Mouse (Mus musculus): ENCODE measurements around the gene Pttg1ip. TPM values are rescaled to one million over a fixed set of nuclear protein-coding genes. Genes with fewer than 3 reads are reported as not detected.

The Pttg1ip gene
- polyA plus RNA-seq, 1 experiment from 2014 or later, result 64.6 TPM

DNA sequence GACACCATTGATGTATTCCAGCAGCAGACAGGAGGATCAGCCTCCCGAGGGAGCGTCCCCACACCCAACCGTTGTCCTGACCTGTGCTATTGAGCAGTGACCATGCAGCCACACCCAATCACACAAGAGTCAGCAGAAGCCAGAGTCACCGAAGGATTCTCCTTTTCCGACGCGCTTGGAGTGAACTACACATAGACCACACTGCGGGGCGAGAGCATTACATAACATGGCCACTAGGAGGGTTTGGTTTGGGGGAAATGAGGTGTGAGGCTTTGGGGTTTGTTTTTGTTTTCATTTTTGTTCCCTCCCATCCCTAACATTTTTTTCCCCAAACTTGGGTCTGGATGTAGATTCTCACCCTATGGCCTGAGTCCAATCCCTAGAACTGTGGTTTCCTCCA, 34.6 kb downstream of the Pttg1ip start:
- ATAC-seq (ENCODE audit: low FRiP score), result no peak
- no peaks in the 10 kb centered on the region for H3K27me3 ChIP-seq
- H3K9ac ChIP-seq, result no peak overlapping the region
- H3K36me3 ChIP-seq (replicated peaks), result peaks cover 70% of the 10 kb centered on the region
- no peak overlapping the region for H3K4me2 ChIP-seq
- 96% methylated on average over 9 of the region's 9 CpGs for WGBS
- H3K4me3 ChIP-seq (replicated peaks), result no peak overlapping the region
- no peaks in the 10 kb centered on the region for H3K4me1 ChIP-seq
- H3K9me3 ChIP-seq, result no peaks in the 10 kb centered on the region
- no peak overlapping the region for H3K27ac ChIP-seq

DNA sequence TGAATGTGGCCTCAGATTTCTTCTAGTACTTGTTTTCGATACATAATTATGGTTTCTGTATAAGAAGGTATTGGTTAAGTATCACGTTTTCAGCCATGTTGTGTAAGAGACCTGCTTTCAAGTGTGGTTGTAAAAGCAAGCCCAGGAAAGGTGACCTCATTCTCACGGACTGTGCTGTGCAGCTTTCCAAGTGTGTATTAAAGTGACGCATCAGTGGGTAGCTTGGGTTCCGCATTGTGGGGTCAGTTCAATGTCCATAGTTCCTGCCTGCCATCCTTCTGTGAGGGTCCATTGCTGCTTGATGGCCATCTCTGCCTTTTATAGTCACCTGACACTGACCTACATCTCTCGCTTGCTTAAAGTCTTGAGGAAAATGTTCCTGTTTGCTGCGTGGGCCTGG, 35.4 kb downstream of the Pttg1ip start:
- Histone ChIP-seq H3K9ac (no peak overlapping the region), H3K9me3 (no peaks in the 10 kb centered on the region), H3K4me1 (no peaks in the 10 kb centered on the region), H3K27ac (no peak overlapping the region), H3K27me3 (no peaks in the 10 kb centered on the region), H3K36me3 (replicated peaks) (peaks cover 64% of the 10 kb centered on the region), H3K4me3 (replicated peaks) (no peak overlapping the region), H3K4me2 (no peak overlapping the region)
- WGBS, result 97% methylated on average over 7 of the region's 7 CpGs
- ATAC-seq (ENCODE audit: low FRiP score), result no peak

DNA sequence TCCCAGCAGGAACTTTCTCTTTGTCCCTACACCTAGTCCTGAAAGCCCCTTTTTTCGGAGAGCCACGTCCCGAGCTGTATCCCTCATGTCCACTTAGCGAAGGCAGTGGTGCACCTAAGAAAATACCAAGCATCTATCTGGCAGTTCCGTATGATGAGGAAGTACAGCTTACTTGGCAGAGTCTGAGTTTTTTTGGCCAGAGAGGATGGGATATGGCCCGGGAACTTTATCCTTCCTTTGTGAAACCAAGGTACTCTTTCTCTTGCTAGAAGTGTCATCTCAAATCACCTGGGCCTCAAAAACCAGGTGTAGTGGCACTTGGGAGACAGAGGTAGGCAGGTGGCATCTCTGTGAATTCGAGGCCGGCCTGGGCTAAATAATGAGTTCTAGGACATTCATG, 40.0 kb downstream of the Pttg1ip start:
- ATAC-seq (ENCODE audit: low FRiP score), result no peak
- no peaks in the 10 kb centered on the region for H3K27me3 ChIP-seq
- H3K36me3 ChIP-seq (replicated peaks), result peaks cover 29% of the 10 kb centered on the region
- peaks cover 32% of the 10 kb centered on the region for H3K4me1 ChIP-seq
- H3K27ac ChIP-seq, result peak overlapping the region; percentile 86
- peak overlapping the region; percentile 81 for H3K4me2 ChIP-seq
- H3K4me3 ChIP-seq (replicated peaks), result peak overlapping the region; percentile 99
- peak overlapping the region; percentile 95 for H3K9ac ChIP-seq
- no peaks in the 10 kb centered on the region for H3K9me3 ChIP-seq
- 71% methylated on average over 8 of the region's 8 CpGs for WGBS

DNA sequence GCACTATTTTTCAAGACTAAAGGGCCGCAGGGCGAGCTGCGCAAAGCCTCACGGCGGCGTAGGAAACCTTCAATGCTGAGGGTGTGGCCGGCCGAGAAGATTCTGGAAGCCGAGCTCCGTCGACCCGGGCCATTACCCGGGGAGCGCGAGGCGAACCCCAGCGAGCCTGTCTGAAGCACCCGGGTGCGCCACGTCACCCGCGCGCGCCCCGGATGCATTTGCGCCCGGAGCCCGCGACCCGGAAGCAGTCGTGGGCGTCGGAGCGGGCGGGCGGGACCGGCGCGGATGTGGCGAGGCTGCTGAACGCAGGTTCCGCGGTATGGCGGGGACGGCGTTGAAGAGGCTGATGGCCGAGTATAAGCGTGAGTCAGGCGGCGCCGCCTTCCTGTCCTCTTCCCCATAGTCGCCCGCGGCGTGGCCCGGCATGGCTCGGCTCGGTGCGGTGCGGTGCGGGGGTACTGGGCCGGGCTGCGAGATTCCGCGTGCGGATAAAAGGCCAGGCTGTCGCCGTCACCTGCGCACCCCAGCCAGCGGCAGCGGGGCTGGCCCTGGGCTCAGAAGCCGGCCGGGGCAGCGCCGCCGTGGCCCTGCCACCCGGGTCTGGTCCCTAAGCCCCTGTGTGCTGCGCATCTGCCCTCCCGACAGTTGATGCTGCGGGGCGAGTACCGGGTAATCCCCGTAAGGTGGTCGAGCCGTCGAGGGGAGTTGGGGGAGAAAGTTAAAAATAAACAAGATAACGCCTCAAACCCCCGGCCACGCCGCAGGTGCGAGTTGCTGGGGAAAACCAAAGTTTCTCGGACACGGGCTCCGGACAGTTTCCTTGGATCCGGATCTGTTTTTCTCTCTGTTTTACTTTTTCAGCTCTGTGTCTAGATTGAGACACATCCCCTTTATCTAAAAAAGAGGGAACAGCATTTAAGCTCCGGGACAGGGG, 40.8 kb downstream of the Pttg1ip start, which contains the start of gene Ube2g2:
Gene Ube2g2 (plus strand): TSS at position 221 of the 934 bp plus-strand sequence.
- WGBS, result under 1% methylated on average over 95 of the region's 96 CpGs
- H3K36me3 ChIP-seq (replicated peaks), result peaks cover 22% of the 10 kb centered on the region
- peak; percentile 94 for ATAC-seq (ENCODE audit: low FRiP score)
- no peaks in the 10 kb centered on the region for H3K27me3 ChIP-seq
- H3K4me2 ChIP-seq, result peak within 1 kb of the TSS; percentile 81
- peak within 1 kb of the TSS; percentile 95 for H3K9ac ChIP-seq
- peaks cover 32% of the 10 kb centered on the region for H3K4me1 ChIP-seq
- H3K27ac ChIP-seq, result peak within 1 kb of the TSS; percentile 86
- no peaks in the 10 kb centered on the region for H3K9me3 ChIP-seq
- peak within 1 kb of the TSS; percentile 99 for H3K4me3 ChIP-seq (replicated peaks)

DNA sequence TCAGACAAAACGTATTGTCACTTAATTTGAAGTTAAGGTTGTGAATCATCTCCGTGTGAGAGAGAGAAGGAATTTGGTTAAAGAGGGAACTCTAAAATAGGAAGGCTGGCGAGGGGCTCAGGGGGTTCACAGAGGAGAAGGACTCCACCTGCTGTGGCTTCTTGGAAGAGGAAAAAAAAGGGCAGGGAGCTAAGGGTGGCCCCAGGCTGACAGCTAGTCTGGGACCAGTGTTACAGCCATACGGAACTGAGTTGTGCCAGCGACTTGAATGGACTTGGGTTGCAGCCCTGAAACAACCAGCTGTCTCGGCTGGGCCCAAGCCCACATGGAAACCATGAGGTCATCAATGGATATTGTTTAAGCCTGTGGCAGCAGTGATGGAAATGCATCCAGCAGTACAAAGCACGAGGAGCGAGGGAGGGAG, 41.6 kb downstream of the Pttg1ip start:
- Histone ChIP-seq H3K9me3 (no peaks in the 10 kb centered on the region), H3K27ac (0 out of 2 replicates have a peak overlapping the region, but pooled peaks have one; percentile 86), H3K4me2 (peak overlapping the region; percentile 81), H3K9ac (peak overlapping the region; percentile 95), H3K4me1 (peaks cover 32% of the 10 kb centered on the region), H3K4me3 (replicated peaks) (peak overlapping the region; percentile 99), H3K27me3 (no peaks in the 10 kb centered on the region), H3K36me3 (replicated peaks) (peaks cover 14% of the 10 kb centered on the region; the same call in 1 of the 2 replicates)
- WGBS, result 4% methylated on average over 8 of the region's 8 CpGs
- ATAC-seq (ENCODE audit: low FRiP score), result no peak; the same call in 1 of the 2 replicates

DNA sequence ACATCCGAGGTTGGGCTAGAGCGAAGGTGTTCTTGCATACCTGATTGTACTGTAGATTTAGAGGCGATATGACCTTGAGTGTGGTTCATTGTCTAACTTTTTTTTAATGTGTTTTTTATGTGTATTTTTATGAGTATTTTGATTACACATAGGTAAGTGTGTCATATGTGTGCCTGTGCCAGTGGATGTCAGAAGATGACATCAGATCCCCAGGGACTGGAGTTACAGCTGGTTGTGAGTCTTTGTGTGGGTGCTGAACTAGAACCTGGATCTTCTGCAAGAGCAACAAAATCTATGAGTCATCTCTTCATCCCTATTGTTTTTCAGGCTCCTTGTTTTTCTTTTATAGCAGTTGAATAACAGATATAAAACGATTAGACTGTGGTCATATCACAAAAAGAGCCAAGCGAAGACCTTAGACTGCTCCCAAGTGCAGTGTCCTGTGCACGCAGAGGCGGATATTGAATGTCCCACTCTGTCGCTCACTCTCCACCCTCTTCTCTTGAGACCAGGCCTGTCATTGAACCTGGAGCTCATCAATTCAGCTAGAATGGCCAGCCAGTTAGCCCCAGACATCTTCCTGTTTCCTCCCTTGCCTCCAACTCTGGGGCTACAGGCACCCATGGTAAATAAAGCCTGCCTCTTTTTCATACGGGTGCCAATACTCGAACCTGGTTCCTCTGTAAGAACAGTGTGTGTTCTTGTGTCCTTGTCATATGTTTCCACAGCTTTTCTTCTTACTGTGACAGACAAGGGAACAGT, 42.3 kb downstream of the Pttg1ip start:
- Histone ChIP-seq H3K4me1 (peaks cover 32% of the 10 kb centered on the region), H3K9me3 (no peaks in the 10 kb centered on the region), H3K4me3 (replicated peaks) (peak overlapping the region; percentile 99), H3K9ac (peak overlapping the region; percentile 95), H3K27me3 (no peaks in the 10 kb centered on the region), H3K4me2 (peak overlapping the region; percentile 81), H3K36me3 (replicated peaks) (peaks cover 8% of the 10 kb centered on the region; the same call in 1 of the 2 replicates), H3K27ac (no peak overlapping the region)
- no peak for ATAC-seq (ENCODE audit: low FRiP score)
- WGBS, result 88% methylated on average over 10 of the region's 10 CpGs

DNA sequence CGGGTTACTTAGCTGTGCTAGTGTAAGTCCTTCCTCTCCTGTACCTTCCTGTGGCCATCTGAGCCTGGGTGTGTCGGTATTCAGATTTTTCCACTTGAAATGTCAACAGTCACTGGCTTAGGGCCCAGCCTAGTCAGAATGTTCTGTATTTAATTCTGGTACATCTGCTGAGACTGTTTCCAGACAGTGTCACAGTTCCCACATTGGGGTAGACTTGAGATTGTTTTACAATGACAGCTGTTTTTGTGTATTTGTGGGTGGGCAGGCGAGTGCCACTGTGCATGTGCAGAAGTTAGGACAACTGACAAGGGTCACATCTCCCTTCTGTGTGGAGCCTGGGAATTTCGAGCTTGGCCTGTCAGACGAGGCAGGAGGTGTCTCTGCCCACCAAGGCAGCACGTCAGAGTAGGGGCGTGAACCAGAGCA, 43.1 kb downstream of the Pttg1ip start:
- no peak overlapping the region for H3K4me3 ChIP-seq (replicated peaks)
- H3K4me1 ChIP-seq, result peaks cover 32% of the 10 kb centered on the region
- no peaks in the 10 kb centered on the region for H3K9me3 ChIP-seq
- H3K9ac ChIP-seq, result no peak overlapping the region
- H3K27me3 ChIP-seq, result no peaks in the 10 kb centered on the region
- no peak overlapping the region for H3K27ac ChIP-seq
- peaks cover 8% of the 10 kb centered on the region; the same call in 1 of the 2 replicates for H3K36me3 ChIP-seq (replicated peaks)
- 81% methylated on average over 7 of the region's 7 CpGs for WGBS
- H3K4me2 ChIP-seq, result no peak overlapping the region
- ATAC-seq (ENCODE audit: low FRiP score), result no peak

DNA sequence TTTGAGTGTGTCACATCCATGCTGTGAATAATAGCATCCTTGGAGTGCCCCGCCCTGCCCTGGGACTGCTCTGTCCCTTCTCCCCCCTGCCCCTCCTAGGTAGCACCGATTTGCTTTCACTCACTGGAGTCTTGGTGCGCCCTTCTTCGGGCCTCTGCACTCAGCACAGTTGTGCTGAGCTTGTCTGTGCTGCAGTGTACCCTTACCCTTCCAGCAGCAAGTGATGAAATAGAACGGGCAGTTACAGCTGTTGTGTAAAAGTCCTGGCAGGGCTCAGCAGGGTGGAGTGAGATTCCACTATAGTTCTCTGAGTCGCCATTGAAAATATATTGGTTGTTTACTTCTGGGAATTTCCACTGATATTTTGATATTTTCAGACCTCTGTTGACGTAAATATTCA, 44.5 kb downstream of the Pttg1ip start:
- Histone ChIP-seq H3K27ac (no peak overlapping the region), H3K9me3 (no peaks in the 10 kb centered on the region), H3K27me3 (no peaks in the 10 kb centered on the region), H3K9ac (no peak overlapping the region), H3K36me3 (replicated peaks) (peaks cover 8% of the 10 kb centered on the region), H3K4me1 (peaks cover 36% of the 10 kb centered on the region), H3K4me3 (replicated peaks) (no peak overlapping the region), H3K4me2 (no peak overlapping the region)
- ATAC-seq (ENCODE audit: low FRiP score), result no peak
- WGBS, result 89% methylated on average over 7 of the region's 7 CpGs

DNA sequence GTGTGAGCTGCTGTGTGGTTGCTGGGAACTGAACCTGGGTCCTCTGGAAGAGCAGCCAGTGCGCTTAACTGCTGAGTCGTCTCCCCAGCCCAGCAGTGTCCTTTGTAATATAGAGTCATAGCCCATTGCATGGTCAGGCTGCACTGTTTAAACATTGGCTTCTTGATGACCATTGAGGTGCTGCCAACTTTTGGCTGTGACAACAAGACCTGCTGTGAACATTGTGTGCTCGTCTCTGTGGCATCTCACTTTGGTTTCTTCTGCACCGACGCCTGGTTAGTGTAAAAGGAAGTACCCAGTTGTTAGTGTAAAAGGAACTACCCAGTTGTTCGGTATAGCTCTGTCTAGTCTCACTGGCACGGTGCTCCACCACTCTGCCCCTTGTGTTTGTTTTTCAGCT, 45.1 kb downstream of the Pttg1ip start:
- WGBS, result 87% methylated on average over 7 of the region's 7 CpGs
- no peak for ATAC-seq (ENCODE audit: low FRiP score)

DNA sequence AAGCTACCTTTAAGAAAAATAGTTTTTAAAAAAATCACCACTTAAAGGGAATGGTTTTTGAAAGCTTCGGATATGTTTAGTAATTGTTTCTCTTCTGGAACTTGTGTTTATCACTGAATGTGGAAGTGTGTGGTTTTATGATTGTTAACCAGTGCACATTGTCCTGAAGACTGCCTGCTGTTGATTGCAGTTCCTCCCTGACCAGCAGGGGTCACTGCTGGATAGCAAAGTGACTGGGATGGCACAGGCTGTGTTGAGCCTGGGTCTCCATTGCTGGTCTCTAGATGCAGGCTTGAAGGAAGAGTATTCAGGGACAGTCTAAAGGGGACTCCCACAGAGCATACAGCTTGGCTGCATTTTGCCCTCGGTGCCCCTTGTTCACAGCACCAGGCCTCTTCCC, 46.0 kb downstream of the Pttg1ip start:
- Histone ChIP-seq H3K4me2 (no peak overlapping the region), H3K27ac (no peak overlapping the region), H3K4me3 (replicated peaks) (no peak overlapping the region), H3K9ac (no peak overlapping the region), H3K9me3 (no peaks in the 10 kb centered on the region), H3K4me1 (peaks cover 36% of the 10 kb centered on the region), H3K36me3 (replicated peaks) (peaks cover 20% of the 10 kb centered on the region), H3K27me3 (no peaks in the 10 kb centered on the region)
- ATAC-seq (ENCODE audit: low FRiP score), result peak; percentile 71
- WGBS, result 29% methylated on average over 2 of the region's 2 CpGs

More for the DNA sequence above, 45.1 kb downstream of the Pttg1ip start:
- Histone ChIP-seq H3K27me3 (no peaks in the 10 kb centered on the region), H3K4me2 (no peak overlapping the region), H3K4me1 (peaks cover 36% of the 10 kb centered on the region), H3K9ac (no peak overlapping the region), H3K27ac (no peak overlapping the region), H3K4me3 (replicated peaks) (no peak overlapping the region), H3K36me3 (replicated peaks) (peaks cover 14% of the 10 kb centered on the region), H3K9me3 (no peaks in the 10 kb centered on the region)

DNA sequence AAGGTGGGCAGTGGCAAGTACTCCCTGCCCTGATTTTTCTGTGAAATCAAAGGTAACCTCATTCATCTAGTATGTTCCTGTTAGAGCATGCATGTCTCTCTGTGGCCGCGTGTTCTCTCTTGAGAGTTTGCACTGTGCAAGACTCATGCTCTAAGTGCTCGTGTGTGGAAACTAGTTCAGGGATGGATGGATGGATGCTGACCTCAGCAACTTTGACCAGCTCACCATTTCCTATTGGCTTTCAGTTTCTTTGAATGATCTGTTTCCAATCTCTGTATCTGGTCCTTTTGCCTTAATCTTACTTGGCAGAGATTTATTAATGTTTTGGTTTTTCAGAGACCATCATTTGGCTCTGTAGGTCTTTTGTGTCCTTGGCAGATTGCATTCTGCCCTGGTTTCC, 47.6 kb downstream of the Pttg1ip start:
- H3K9me3 ChIP-seq, result no peaks in the 10 kb centered on the region
- peaks cover 24% of the 10 kb centered on the region for H3K4me1 ChIP-seq
- peaks cover 25% of the 10 kb centered on the region for H3K36me3 ChIP-seq (replicated peaks)
- no peak overlapping the region for H3K27ac ChIP-seq
- H3K9ac ChIP-seq, result no peak overlapping the region
- 88% methylated on average over 3 of the region's 3 CpGs for WGBS
- no peak overlapping the region for H3K4me2 ChIP-seq
- ATAC-seq (ENCODE audit: low FRiP score), result no peak
- H3K27me3 ChIP-seq, result no peaks in the 10 kb centered on the region
- H3K4me3 ChIP-seq (replicated peaks), result no peak overlapping the region

DNA sequence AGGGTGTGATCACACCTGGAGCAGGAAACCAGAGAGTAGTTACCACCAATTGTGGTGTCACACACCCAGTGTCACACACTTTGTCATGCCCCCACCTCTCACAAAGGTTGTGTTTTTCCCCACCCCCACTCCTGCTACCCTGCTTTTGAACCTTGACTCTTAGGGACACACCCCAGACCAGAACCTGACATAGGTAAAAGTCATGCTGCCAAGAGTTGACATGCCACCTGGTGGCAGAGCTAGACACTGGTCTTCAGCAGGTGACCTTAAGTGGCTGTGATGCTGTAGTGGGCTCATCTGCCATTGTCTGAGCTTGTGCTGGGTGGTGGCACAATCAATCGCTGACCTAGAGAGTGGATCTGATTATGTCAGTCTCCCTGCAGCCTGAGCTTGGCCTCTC, 48.5 kb downstream of the Pttg1ip start:
- WGBS, result 95% methylated on average over 1 of the region's 1 CpGs
- H3K4me1 ChIP-seq, result peaks cover 19% of the 10 kb centered on the region
- no peak for ATAC-seq (ENCODE audit: low FRiP score)
- peaks cover 27% of the 10 kb centered on the region for H3K36me3 ChIP-seq (replicated peaks)
- no peak overlapping the region for H3K4me2 ChIP-seq
- no peak overlapping the region for H3K4me3 ChIP-seq (replicated peaks)
- no peak overlapping the region for H3K27ac ChIP-seq
- no peak overlapping the region for H3K9ac ChIP-seq
- no peaks in the 10 kb centered on the region for H3K9me3 ChIP-seq
- H3K27me3 ChIP-seq, result no peaks in the 10 kb centered on the region
